Mouse (Mus musculus) intestine, embryonic 16.5 days (tissue): ENCODE measurements around the gene Ntan1. TPM values are rescaled to one million over a fixed set of nuclear protein-coding genes. Genes with fewer than 3 reads are reported as not detected.

ENCODE experiments used
- microRNA-seq: library from miRNA; unstranded; fragments of <30 nt; microRNA quantifications from one replicate; pipeline ENCODE4, GENCODE M21; 2016
- polyA plus RNA-seq: library from polyadenylated mRNA; unstranded; fragments of >200 nt; fragmentation: Nextera tagmentation; extraction: Ambion mirVana; gene quantifications from 2 replicates; pipeline ENCODE4 v1.2.1, GENCODE M21; 2015

The Ntan1 gene
- polyA plus RNA-seq, 1 experiment from 2014 or later, result 143 TPM

Small RNAs within 50 kb of the gene (microRNA-seq; reads per million reads assigned to microRNA genes)
- not detected for gene Gm27734

Other genes starting within 250 kb of the Ntan1 start
- gene Parn, start 150.7 kb upstream of the Ntan1 start, polyA plus RNA-seq, result 35.8 and 39.4 TPM in 2 replicates
- gene Bfar, start 147.0 kb upstream of the Ntan1 start, polyA plus RNA-seq, result 36.6 and 38.3 TPM in 2 replicates
- gene 3110001I22Rik, start 146.9 kb upstream of the Ntan1 start, polyA plus RNA-seq, result 3.4 and 4.1 TPM in 2 replicates
- 8.5 and 8.7 TPM in 2 replicates for gene Pla2g10, start 87.9 kb upstream of the Ntan1 start, polyA plus RNA-seq
- gene Rrn3, start 38.1 kb upstream of the Ntan1 start, polyA plus RNA-seq, result 43.8 and 46.1 TPM in 2 replicates
- 91.6 and 102 TPM in 2 replicates for gene Pdxdc1, start 84.3 kb downstream of the Ntan1 start, polyA plus RNA-seq
- 17.3 and 20.3 TPM in 2 replicates for gene Mpv17l, start 84.3 kb downstream of the Ntan1 start, polyA plus RNA-seq
- gene 2900011O08Rik, start 167.8 kb downstream of the Ntan1 start, polyA plus RNA-seq, result 1.5 and 2.1 TPM in 2 replicates
- gene Ifitm7, start 168.0 kb downstream of the Ntan1 start, polyA plus RNA-seq, result not detected in 2 replicates